Mouse (Mus musculus): Measurements from ENCODE around the gene Trim7. TPM values are rescaled to one million over a fixed set of nuclear protein-coding genes. Genes with fewer than 3 reads are reported as not detected.
A peak's percentile ranks its signal among the peaks of the same experiment; 100 is the strongest.

The Trim7 gene
- polyA plus RNA-seq, 1 experiment from 2014 or later: 0.38 TPM

- no peaks in the 10 kb centered on the region for H3K9me3 ChIP-seq (ENCODE audit: control insufficient read depth)
- H3K27me3 ChIP-seq (replicated peaks; ENCODE audit: control insufficient read depth, insufficient read depth, low read length): no peaks in the 10 kb centered on the region
- WGBS: 76% methylated on average over 2 of the region's 2 CpGs
- H3K4me2 ChIP-seq (replicated peaks; ENCODE audit: low read depth): no peak overlapping the region
- H3K27ac ChIP-seq (ENCODE audit: low read depth, low read length): no peak overlapping the region
- H3K4me3 ChIP-seq (ENCODE audit: low read depth, low read length): no peak overlapping the region
- no peak overlapping the region for H3K9ac ChIP-seq (ENCODE audit: low read depth, low read length)
- ATAC-seq: no peak
- no peak for TF ChIP-seq CTCF (IDR thresholded peaks at IDR 0.05; ENCODE audit: low read depth)
- H3K4me1 ChIP-seq (replicated peaks; ENCODE audit: control insufficient read depth, insufficient read depth, low read length): no peaks in the 10 kb centered on the region
- no peaks in the 10 kb centered on the region for H3K36me3 ChIP-seq (ENCODE audit: control insufficient read depth, insufficient read depth)
Observed at GRCm38 (mm10) chr11:48831273-48831672, 5.3 kb downstream of the Trim7 start.

DNA sequence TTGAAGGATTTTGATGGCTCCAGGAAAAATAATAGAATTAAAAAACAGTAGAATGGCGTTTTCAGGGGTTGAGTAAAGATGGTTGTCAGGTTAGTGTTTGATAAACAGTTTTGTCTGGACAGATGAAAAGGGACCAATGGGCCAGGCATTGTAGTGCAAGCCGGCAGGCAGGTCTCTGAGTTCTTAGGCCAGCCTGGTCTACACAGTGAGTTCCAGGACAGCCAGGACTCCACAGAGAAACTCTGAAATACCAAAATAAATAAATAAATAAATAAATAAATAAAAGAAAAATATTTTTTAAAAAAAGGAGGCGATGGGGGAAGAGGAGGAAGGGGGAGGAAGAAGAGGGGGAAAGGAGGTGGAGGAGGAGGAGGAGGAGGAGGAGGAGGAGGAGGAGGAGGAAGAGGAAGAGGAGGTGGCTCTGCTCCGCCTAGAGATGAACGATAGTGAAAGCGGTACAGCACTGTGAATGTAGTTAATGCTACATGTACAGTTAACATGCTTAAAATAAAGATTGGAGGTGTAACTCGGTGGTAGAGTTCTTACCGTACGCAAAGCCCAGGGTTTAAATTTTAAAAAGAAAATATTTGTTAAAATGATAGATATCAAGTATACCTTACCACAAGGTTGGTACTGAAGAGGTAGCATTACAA is 7.3 kb downstream of the Trim7 start:
- H3K4me3 ChIP-seq (ENCODE audit: low read depth, low read length): peak overlapping the region; percentile 69
- WGBS: 35% methylated on average over 9 of the region's 9 CpGs
- no peaks in the 10 kb centered on the region for H3K27me3 ChIP-seq (replicated peaks; ENCODE audit: control insufficient read depth, insufficient read depth, low read length)
- no peak for ATAC-seq
- no peaks in the 10 kb centered on the region; the same call in 1 of the 2 replicates for H3K4me1 ChIP-seq (replicated peaks; ENCODE audit: control insufficient read depth, insufficient read depth, low read length)
- no peak for TF ChIP-seq CTCF (IDR thresholded peaks at IDR 0.05; ENCODE audit: low read depth)
- peak overlapping the region; percentile 71 for H3K4me2 ChIP-seq (replicated peaks; ENCODE audit: low read depth)
- H3K9ac ChIP-seq (ENCODE audit: low read depth, low read length): no peak overlapping the region; the same call in 1 of the 2 replicates
- H3K36me3 ChIP-seq (ENCODE audit: control insufficient read depth, insufficient read depth): no peaks in the 10 kb centered on the region
- no peak overlapping the region for H3K27ac ChIP-seq (ENCODE audit: low read depth, low read length)
- H3K9me3 ChIP-seq (ENCODE audit: control insufficient read depth): no peaks in the 10 kb centered on the region

DNA sequence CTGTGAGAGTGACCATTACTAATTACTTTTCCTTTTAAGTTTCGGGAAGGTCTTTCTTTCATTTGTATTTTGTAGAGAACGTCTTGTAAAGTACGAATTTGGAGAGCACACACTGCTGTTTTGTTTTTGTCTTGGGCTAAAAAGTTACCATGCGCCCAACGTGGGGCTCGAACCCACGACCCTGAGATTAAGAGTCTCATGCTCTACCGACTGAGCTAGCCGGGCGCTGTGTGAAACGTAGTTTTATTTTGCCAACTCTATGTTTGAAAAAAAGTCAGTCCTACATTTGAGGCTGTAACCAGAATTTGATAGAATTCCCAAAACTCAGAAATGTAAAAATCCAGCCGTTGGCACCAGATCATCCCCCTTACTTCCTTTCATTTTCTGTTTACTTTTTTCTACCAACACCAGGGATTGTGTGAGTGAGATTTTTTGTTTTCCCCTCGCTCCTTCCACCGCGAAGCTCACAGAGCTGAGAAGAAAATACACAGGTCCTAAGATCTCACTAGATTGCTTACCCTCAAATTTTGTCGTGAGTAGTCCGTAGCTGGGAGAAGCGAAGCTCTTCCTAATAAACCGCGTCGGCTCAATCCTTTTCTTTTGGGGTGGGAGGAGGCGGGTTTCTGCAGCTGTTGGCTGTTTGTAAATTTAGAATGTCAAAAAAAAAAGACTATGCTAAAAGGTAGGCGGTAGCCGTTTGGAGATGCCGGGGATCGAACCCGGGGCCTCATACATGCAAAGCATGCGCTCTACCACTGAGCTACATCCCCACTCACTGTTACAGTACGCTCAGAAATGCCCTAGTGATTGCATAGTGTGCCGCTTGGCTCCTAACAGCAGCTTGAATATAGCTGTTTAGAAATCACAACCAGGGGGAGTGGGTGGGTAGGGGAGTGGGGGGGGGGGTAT is 8.0 kb downstream of the Trim7 start:
- Histone ChIP-seq H3K4me2 (replicated peaks; ENCODE audit: low read depth) (peak overlapping the region; percentile 71), H3K9ac (ENCODE audit: low read depth, low read length) (peak overlapping the region; percentile 40; the same call in 1 of the 2 replicates), H3K4me1 (replicated peaks; ENCODE audit: control insufficient read depth, insufficient read depth, low read length) (peaks cover 4% of the 10 kb centered on the region; the same call in 1 of the 2 replicates), H3K4me3 (ENCODE audit: low read depth, low read length) (peak overlapping the region; percentile 69), H3K27me3 (replicated peaks; ENCODE audit: control insufficient read depth, insufficient read depth, low read length) (no peaks in the 10 kb centered on the region), H3K27ac (ENCODE audit: low read depth, low read length) (peak overlapping the region; percentile 57; the same call in 1 of the 2 replicates), H3K36me3 (ENCODE audit: control insufficient read depth, insufficient read depth) (no peaks in the 10 kb centered on the region), H3K9me3 (ENCODE audit: control insufficient read depth) (no peaks in the 10 kb centered on the region)
- peak; percentile 25 for TF ChIP-seq CTCF (IDR thresholded peaks at IDR 0.05; ENCODE audit: low read depth)
- ATAC-seq: peak; percentile 78
- WGBS: under 1% methylated on average over 30 of the region's 30 CpGs

DNA sequence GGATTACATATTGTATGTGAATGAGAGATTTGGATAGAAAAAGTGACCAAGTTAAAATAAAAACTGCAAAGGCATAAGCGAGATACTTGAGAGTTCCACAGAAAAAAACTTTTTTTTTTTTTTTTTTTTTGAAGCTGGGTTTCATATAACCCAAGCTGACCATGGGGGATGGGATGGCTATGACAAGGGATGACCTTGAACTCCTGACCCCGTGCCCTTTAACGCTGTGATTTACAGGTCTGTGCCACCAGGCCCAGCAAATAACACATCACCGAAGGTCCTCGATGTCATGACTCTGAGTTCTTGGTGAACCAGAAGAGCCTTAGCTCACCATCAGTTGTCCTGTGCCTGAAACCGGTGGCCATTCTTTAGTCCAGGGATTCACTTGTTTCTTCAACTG is 10.0 kb downstream of the Trim7 start:
- no peak overlapping the region for H3K9ac ChIP-seq (ENCODE audit: low read depth, low read length)
- H3K4me3 ChIP-seq (ENCODE audit: low read depth, low read length): no peak overlapping the region
- no peak for ATAC-seq
- H3K27ac ChIP-seq (ENCODE audit: low read depth, low read length): no peak overlapping the region
- 81% methylated on average over 6 of the region's 6 CpGs for WGBS
- H3K4me2 ChIP-seq (replicated peaks; ENCODE audit: low read depth): no peak overlapping the region
- no peak for TF ChIP-seq CTCF (IDR thresholded peaks at IDR 0.05; ENCODE audit: low read depth)
- peaks cover 4% of the 10 kb centered on the region; the same call in 1 of the 2 replicates for H3K4me1 ChIP-seq (replicated peaks; ENCODE audit: control insufficient read depth, insufficient read depth, low read length)
- H3K27me3 ChIP-seq (replicated peaks; ENCODE audit: control insufficient read depth, insufficient read depth, low read length): no peaks in the 10 kb centered on the region
- H3K36me3 ChIP-seq (ENCODE audit: control insufficient read depth, insufficient read depth): no peaks in the 10 kb centered on the region
- no peaks in the 10 kb centered on the region for H3K9me3 ChIP-seq (ENCODE audit: control insufficient read depth)

GRCm38 (mm10) chr11:48836990-48837309 is 11.0 kb downstream of the Trim7 start:
- WGBS: 21% methylated on average over 11 of the region's 11 CpGs
- H3K27ac ChIP-seq (ENCODE audit: low read depth, low read length): no peak overlapping the region
- H3K9ac ChIP-seq (ENCODE audit: low read depth, low read length): peak overlapping the region; percentile 75
- TF ChIP-seq CTCF (IDR thresholded peaks at IDR 0.05; ENCODE audit: low read depth): no peak
- peak overlapping the region; percentile 98 for H3K4me2 ChIP-seq (replicated peaks; ENCODE audit: low read depth)
- no peaks in the 10 kb centered on the region for H3K27me3 ChIP-seq (replicated peaks; ENCODE audit: control insufficient read depth, insufficient read depth, low read length)
- no peak; the same call in 1 of the 2 replicates for ATAC-seq
- no peaks in the 10 kb centered on the region for H3K36me3 ChIP-seq (ENCODE audit: control insufficient read depth, insufficient read depth)
- peak overlapping the region; percentile 79 for H3K4me3 ChIP-seq (ENCODE audit: low read depth, low read length)
- H3K9me3 ChIP-seq (ENCODE audit: control insufficient read depth): no peaks in the 10 kb centered on the region
- H3K4me1 ChIP-seq (replicated peaks; ENCODE audit: control insufficient read depth, insufficient read depth, low read length): peaks cover 4% of the 10 kb centered on the region; the same call in 1 of the 2 replicates

All from intestine, postnatal 0 days (tissue).